Mouse (Mus musculus) granulocyte monocyte progenitor cell, adult 5-6 weeks (primary cell): ENCODE data around the gene Ggact. TPM values are rescaled to one million over a fixed set of nuclear protein-coding genes. Genes with fewer than 3 reads are reported as not detected.

Experiments
- ATAC-seq: replicated peaks from 2 replicates; pipeline ENCODE4 v1.8.0; 2016; ENCODE audit warnings: mild to moderate bottlenecking, moderate TSS enrichment, inconsistent platforms; ENCODE audit not compliant: poor library complexity, severe bottlenecking
- total RNA-seq, 2 experiments: library from RNA; stranded (forward) in 1 of 2; stranded (reverse) in 1 of 2; fragments of 200-712, 200-1000 nt in 1 of 2; fragments of >200 nt in 1 of 2; fragmentation: Nextera tagmentation in 1 of 2; gene quantifications; 2 replicates each; pipeline ENCODE4 v1.2.3; 2014 to 2017

Ggact gene
- 2.2 and 3.7 TPM in 2 replicates for total RNA-seq (2014; fragmentation: Nextera tagmentation)
- total RNA-seq (2017): 0.31 and 2.3 TPM in 2 replicates

DNA sequence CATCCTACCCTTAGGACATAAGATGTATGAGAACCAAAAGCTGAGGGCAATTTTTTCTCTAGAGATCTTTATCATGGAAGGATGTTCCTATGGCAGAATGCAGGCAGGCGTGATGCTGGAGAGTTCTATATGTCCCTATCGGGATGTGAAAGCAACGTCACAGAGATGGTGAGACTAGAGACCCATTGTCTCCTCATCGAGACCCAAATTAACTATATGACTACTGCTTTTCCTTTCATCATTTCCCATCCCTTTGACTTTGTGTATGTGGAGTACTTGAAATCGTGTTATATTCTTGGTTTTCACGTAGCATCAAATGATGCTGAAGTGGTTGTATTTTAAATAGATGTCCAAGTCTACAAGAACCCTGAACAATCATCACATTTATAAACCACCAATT is at the start of gene Ggact:
TSS of gene Ggact (minus strand) at position 101 of the 400 bp plus-strand sequence.
- ATAC-seq: no peak

- no peak for ATAC-seq
Measured at GRCm38 (mm10) chr14:122957941-122958340, 44.4 kb upstream of the Ggact start.

- ATAC-seq: peak; percentile 54; the same call in 1 of the 2 replicates
Measured at GRCm38 (mm10) chr14:122953331-122953730, 39.8 kb upstream of the Ggact start.

GRCm38 (mm10) chr14:122952556-122952955 is 39.0 kb upstream of the Ggact start:
- no peak for ATAC-seq

DNA sequence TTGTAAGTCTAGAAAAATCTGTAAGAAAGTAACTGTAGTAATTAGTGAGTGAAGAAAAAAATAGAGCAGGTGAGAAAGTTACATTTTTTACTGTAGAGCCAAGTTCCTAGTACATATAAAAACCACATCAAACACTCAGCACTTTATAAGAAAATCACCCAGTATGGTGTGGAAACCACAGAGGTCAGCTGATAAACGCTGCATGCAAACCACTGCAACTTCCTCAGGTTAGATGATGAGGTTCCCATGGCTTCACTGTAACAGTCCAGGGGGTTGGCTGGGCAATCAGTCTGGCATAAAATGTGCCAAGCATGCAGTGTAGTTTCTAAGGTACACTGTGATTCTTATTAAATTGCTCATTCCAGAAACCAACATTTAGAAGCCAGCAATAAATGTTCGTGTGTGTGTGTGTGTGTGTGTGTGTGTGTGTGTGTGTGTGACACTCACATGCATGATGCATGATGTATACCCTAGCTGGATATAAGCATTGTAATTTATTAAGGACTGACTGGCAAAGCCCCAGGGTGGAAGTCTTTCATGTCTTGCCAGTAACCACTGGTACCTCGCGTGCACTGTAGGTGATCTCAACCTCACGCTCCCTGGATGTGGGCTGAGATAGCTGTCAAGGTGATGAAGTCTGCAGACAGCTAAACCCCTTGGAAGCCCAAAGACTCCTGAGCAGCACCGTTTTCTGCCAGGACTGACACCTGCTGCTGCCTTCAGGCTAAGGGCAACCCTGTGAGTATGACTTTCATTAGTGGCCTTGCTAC is 38.3 kb upstream of the Ggact start:
- ATAC-seq: peak; percentile 77

DNA sequence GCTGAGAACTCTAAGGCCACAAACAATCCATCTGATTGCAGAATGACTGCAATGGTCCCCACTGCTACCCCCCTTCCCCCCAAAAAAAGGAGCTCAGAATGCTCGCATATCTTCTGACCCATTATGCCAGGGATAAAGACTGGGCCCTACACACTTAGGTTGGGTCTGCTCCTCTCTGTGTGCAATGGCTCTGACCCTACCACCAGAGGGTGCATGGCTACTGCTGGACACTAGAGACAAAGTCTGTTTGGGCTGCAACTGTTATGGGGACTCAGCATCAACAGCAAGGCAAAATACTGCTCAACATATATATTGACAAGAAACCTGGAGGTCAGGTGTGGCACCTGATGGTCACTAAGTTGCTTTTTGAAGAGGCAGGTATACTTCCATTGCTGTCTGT is 37.4 kb upstream of the Ggact start:
- peak; percentile 65 for ATAC-seq

DNA sequence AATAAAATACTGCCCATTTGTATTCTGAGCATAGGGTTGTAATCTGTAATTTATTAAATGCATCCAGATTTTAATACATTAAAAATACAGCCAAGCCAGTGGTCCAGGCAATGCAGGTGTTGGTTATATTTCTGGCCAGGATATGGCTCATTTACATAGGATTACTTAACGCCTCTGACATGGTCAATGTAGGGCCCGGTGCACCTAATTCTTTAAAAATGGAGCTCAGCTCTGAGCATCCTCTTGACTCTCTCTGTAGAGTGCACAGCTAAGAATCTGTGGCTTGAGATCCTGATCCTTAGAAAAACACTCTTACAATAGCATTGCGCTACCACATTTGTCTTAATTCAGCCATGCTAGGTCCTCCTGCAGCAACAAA is 29.9 kb upstream of the Ggact start:
- no peak for ATAC-seq

DNA sequence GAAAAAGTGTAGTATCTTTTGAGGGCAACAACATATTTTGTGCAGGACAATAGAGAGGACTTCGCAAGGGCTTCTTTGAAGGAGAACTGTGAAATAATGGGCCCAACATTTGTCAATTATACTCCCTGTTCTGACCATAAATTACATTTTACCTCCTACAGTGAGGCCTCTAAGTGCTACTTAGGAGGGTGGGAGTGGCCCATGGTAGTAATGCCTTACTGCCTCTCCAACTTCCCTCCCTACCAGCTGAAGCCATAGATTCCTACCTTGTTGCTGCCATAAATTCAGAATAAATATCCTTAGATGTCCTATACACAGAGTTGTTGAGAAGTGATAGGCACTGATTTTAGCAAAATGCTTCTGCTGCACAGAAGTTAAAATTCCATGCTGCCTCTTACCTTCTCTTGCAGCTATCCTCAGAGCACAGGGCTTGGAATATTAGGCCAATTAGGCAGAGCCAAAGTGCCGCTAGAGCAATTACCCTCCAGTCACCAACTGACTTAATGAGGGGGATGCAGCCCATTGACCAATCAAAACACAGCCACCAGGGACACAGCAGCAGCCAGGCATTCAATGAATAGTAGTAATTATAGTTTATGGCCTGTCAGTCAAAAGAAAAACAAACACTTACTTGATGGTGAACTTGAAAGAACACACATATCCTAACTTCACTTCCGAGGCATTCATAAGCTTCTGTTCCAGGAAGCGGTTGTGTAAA is 29.4 kb upstream of the Ggact start:
- no peak for ATAC-seq

GRCm38 (mm10) chr14:122936460-122936859 is 22.9 kb upstream of the Ggact start:
- no peak for ATAC-seq

DNA sequence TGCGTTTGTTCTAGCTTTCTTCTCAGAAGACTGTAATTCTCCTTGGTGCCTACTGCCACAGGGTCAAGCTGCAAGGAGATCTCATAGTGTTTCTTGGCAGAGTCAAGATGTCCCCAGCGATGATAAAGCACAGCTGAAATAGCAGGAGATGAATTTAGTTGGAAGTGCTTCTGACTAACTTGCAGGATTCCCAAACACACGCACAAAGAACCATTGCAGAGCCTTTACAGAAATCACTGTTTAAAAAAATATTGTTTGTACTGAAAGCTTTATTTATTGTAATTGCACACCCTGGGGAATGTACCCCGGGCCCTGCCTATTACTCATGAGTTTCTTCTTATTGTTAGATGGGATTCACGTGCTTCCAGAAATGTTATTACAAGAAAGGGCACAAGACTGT is 6.5 kb upstream of the Ggact start:
- ATAC-seq: no peak

GRCm38 (mm10) chr14:122917676-122918075 is 4.1 kb upstream of the Ggact start:
- no peak for ATAC-seq

DNA sequence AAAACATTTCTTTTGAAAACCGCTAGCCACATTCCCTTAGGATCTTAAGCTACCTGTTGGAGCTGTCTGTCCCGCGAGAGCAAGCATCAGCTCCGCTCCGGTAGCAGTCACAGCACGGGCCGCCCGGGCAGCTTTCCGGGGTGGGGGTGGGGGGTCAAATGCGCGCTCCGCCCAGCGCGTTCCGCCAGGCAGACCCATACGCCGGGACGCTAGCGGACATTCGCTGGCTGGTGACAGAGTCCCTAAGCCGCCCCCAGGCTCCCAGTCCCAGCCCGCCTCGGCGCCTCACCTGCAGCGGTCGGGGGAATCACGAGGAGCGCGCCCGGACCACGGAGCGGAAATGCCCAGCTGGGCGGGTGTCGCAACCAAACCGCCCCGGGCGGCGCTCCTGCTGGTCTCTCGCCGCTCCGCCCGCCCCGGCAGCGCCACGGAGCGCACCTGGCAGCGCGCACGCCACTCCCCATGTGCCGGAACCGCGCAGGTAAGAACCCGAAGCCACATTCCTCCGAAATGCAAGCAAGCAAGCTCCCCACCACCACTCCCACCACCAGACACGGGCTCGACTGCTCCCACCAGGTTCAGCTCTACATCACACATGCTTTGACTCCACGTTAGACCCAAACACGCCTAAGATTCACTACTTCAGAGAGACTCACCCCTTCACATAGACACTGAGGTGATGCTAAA is 602 bp downstream of the Ggact start:
- ATAC-seq: peak; percentile 97

DNA sequence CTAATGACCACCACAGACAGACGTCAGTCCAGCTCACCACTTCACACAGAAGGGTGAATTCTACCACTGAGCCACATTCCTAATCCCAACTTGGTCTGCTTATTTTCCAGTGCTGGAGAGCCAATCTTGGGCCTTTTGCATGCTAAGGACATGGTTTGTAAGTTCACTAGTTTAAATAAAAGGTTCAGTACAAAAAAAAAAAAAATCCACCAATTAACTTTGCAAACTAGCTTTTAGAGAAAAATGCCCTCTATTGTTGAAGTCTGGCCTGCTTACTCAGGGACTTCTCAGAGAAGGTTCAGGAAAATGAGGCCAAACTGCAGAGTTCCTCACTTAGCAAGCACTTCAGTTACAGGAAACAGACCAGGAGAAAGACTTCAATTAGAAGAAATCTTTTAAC is 1.4 kb downstream of the Ggact start:
- no peak for ATAC-seq

DNA sequence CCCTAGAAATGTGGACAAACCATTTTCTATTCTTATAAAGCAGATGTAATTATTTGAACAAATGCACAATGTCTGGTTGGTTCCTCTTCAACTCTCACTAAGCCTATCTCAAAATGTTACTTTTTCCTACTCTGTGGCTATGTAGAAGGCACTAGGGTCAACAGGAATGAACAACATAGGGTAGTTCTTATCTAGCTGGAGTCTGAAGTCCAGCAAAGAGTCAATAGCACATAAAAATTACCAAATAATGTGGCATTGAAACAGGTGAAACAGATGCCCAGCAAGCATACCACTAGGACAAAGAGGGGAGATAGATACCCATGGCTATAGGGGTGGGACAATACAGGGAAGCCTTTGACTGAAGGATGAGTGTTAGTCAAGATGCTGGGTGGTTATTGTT is 2.3 kb downstream of the Ggact start:
- no peak for ATAC-seq

- no peak for ATAC-seq
Measured at GRCm38 (mm10) chr14:122909368-122910091, 4.0 kb downstream of the Ggact start.

DNA sequence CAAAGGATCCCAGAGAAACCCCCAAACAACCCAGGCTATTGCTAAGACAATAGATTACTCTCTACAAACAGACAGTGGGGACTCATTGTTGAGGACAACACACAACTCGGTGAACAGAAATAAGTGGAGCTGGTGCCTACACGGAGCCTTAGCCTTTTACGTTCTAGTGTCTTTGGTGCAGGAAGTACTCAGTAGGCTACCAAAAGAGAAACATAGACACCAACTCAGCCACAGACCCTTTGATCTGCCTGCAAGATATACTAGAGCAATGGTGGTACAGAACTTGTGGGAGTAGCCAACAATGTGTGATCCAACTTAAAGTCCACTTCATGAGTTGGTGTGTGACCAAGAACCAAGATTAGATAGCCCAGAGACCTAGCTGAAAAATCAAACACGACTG is 5.5 kb downstream of the Ggact start:
- no peak for ATAC-seq

DNA sequence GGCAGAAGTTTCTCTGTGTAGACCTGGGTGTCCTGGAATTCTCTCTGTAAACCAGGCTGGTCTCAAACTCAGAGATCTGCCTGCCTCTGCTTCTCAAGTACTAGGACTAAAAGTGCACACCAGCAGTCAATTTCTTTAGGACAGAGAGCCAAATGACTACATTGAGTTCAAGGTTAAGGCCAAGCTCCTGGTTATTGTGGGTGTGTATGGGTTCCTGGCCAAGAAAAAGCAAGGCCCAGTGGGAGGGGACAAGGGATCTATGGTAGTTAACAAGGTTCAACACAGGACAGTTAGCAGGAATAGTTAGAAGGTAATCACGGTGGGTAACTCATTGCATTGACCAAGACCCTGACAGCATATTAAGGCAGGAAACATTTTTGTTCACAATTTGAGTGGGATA is 8.6 kb downstream of the Ggact start:
- ATAC-seq: no peak

GRCm38 (mm10) chr14:122903923-122904351 is 9.6 kb downstream of the Ggact start:
- ATAC-seq: no peak

- no peak for ATAC-seq
Measured at GRCm38 (mm10) chr14:122902884-122903283, 10.7 kb downstream of the Ggact start.

DNA sequence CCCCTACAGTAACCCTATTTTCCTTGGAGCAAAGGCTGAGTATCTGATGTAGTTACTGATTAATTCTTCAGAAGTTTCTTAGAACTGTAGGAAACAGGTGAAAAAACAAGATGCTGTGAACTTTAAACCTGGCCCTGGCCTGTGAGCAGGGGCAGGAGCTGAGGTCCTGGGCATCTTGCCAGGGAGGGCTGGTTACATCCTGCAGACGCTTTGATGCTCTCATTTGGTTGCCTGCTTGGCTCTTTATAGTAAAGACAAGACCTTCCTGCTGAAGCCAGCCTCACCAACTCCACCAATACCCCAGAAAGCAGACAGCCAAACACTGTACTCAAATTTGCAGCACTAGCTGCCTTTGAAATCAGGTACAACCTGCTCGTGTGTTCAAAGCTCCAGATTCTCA is 11.4 kb downstream of the Ggact start:
- ATAC-seq: no peak
